Mouse (Mus musculus) common myeloid progenitor, adult 5-6 weeks (primary cell): ENCODE results near the gene Ptchd3. TPM values are rescaled to one million over a fixed set of nuclear protein-coding genes. Genes with fewer than 3 reads are reported as not detected.

Experiments used
- ATAC-seq: replicated peaks from 2 replicates; pipeline ENCODE4 v1.8.0; 2016; ENCODE audit warnings: low read depth, mild to moderate bottlenecking, moderate TSS enrichment, inconsistent platforms; ENCODE audit not compliant: poor library complexity, severe bottlenecking
- total RNA-seq: library from RNA; stranded (forward); fragments of 200-1000, 187-1606 nt; gene quantifications from 2 replicates; pipeline ENCODE4 v1.2.3, GENCODE M21; 2017

Gene Ptchd3
- total RNA-seq, result not detected in 2 replicates

- no peak for ATAC-seq
These were observed at the start of gene Ptchd3 for GRCm38 (mm10) chr11:121829947-121830346. Ptchd3 (plus strand) TSS chr11:121830247.

DNA sequence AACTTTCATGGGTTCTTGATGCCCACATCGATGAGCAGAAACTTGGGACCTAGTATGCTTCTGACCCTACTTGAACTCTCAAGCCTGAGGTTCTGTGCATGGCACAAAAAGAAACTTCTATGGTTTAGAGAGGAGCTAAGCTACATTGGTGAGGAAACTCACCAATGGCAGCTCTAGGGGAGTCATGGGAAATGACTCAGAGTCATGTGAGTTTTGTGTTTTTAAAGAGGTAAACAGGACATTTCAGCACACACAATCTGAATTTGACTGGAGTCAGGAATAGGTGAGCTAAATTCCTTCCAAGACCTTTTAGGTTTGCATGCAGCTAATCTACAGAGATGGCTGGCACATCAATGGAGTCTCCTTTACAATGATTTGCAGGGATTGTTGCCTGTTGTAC lies 48.2 kb upstream of the Ptchd3 start:
- ATAC-seq, result no peak

GRCm38 (mm10) chr11:121787456-121787855 lies 42.6 kb upstream of the Ptchd3 start:
- no peak for ATAC-seq

GRCm38 (mm10) chr11:121789566-121789965 lies 40.5 kb upstream of the Ptchd3 start:
- no peak for ATAC-seq

DNA sequence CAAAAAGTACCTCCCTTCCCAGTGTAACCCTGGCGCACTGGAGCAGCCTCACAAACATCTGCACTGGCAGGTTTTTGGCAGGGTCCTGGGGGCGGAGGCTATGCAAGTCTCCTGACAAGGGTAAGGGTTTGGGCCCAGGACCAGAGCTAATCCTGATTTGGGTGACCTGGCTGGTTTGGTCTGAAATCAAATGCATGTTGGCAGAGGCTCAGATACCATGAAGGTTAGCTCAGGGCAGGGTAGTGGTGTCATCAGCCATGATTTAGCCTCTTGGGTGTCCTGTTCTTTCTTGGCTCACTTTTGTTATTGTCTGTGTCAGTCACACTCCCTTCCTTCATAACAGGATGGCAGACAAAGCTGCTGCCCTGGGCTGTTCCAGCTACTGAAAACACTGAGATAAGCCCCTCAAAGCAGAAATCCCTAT lies 39.4 kb upstream of the Ptchd3 start:
- no peak for ATAC-seq

GRCm38 (mm10) chr11:121791446-121791845 lies 38.6 kb upstream of the Ptchd3 start:
- no peak for ATAC-seq

DNA sequence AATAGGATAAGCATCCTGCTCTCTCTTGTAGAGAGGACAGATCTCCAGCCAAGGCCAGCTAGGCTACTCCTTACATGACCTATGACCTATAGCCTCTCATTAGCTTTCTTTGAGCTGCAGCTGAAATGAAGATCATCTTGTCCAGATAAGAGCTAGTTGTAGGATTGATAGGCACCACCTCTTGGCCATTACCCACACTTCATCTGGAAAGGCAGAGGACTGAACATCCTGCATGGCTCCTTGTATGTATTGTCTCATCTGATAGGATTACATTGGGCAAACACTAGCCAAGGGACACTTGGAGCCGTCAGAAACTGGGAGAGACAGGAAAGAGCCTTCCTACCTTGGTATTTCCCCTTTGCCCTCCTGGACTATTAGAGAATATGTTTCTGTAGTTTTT lies 38.1 kb upstream of the Ptchd3 start:
- no peak for ATAC-seq

DNA sequence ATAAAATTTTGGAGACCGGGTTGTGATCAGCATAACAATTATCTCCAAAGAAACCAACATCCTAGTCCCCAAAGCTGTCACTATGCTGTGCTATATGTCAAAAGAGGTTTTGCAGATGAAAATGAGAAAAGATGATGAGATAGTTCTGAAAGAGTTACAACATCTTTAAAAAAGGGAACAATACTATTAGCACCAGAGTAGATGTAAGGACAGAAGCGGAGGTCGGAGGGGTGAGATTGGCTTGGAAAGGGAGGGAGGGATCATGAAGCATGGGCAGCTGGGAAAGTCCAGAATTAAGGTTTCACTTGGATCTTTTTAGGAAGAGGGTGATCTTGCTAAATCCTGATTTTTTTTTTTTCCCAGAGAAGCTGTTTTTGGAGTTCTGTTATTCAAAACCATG lies 36.5 kb upstream of the Ptchd3 start:
- ATAC-seq, result no peak

DNA sequence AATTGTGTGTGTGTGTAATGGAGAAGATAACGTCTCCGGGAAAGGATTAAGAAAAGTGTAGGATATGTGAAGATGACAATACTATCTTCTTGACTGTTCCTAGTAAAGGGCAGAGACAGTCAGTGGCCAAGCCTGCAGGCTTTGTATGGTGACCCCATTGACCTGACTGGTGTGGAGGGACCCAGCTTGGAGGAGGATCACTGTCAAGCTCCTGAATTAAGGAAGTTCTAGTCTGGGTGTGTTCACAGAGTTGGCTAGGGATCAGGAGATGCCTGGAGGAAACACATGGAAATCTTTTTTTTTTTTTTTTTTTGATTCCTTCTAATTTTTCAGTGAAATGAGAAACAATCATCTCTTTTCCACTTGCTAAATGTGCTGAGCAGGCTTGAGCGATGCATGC lies 35.9 kb upstream of the Ptchd3 start:
- no peak for ATAC-seq

- ATAC-seq, result no peak
These were observed 35.4 kb upstream of the Ptchd3 start for GRCm38 (mm10) chr11:121794591-121795199.

DNA sequence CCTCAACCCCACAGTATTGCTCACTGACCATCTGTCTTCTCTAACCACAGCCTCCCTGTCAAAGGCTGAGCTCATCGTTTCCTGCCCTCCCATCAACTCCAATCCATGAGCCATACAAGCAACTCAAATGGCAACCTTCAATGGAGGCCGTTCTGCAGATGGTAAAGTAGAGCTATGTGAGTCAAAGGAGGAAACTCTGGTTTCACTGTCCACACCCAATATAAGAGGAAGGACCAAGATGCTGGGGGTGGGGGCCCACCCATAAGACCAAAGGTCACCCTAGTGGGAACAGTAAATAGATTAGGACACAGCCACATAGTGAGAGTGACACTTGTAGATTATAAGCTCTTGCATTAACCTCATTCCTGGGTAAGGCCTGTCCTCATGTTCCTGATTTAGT lies 34.1 kb upstream of the Ptchd3 start:
- ATAC-seq, result no peak

DNA sequence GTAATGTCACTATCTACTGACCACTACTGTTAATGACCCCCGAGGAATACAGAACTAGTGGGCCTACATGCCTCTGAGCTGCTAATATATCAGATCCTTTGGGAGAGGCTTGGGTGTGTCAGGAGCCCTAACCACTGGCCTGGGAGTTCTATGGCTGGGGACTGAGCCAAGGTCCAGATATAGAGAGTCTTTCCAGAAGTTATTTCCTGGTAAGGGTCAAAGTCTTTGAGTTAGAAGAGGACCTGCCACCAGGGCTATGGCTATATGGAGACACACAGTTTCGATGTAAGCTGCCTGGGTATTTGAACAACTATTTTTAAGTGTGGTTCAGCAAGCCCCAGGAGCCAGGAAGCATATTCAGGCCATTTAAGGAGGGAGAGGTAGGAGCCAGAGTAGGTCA lies 31.5 kb upstream of the Ptchd3 start:
- no peak for ATAC-seq

DNA sequence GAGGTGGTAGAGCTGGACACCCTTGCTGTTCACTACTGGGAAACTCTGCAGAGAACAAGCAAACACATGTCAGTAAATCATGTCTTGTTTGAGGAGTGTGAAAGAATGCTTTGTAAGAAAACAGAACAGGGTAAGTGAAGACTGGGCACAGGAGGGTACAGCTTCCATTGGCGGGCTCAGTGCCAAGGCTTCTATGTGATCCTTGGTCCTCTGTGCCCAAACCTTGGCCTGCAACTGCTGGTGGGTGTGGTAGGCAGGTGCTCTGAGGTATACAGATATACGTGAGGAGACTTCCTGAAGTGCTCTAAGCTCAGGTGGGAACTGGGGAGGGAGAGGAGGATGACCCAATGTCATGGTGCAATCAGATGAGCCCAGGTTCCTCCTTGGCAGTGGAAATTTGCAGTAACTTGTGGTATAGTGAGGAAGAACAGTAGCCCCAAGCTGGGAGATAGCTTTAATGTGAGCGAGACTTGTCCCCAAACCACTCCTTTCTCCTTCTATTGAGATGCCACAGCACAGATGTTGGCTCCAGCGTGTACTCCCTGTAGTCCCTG lies 30.2 kb upstream of the Ptchd3 start:
- ATAC-seq, result no peak

DNA sequence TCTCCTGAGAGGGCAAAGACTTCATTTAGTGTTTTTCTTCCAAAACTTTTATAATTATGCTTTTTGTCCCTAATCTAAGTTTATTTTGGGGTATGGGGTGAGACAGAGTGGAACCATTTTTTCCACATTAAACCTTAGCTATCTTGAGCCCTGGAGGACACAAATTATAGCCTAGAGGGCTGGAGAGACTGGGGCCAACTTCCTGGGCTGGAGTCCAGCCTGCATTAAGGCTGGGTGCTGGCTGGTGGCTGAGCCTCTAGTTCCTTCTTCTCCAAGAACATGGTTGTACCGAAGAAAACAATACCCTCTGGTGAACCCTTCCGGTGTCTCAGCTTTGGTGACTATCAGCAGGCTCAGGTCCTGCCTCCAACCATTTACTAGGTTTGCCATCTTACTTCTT lies 27.3 kb upstream of the Ptchd3 start:
- ATAC-seq, result no peak

GRCm38 (mm10) chr11:121804258-121805027 lies 25.6 kb upstream of the Ptchd3 start:
- peak; percentile 61 for ATAC-seq

GRCm38 (mm10) chr11:121808204-121808852 lies 21.7 kb upstream of the Ptchd3 start:
- ATAC-seq, result peak; percentile 82

DNA sequence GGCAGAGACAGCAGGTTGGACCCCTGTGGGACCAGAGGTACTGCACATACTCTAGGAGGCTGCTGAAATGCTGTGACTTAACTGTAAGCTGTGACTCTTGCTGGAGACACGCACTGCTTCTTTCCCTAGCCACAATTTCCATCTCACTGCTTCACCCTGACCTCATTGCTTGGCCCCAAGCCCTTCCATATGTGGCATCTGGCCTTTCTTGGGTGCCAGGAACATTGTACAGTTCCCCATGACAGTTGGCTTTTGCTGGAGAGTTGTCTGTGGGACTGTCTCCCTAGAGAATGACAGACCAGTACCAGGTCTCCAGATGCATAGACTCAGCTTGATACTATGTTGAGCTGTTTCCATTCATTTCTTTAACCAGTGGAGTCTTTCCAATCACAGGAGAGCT lies 21.2 kb upstream of the Ptchd3 start:
- no peak for ATAC-seq

DNA sequence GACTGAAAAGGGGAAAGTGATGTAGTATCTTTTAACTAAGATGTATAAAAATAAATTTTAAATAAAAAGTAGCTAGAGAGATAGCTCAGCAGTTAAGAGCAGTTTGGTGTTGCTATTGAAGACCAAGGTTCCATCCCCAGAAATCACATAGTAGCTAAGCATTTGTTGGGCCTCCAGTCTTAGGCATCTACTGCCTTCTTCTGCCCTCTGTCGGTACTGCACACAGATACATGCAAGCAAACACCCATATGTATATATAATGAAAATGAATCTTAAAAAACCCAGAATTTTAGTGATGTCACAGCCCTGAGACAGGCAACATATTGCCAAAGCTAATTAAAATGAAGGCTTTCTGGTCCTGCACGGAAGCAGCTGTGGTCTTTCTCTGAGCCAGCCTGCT lies 15.9 kb downstream of the Ptchd3 start:
- no peak; the same call in 1 of the 2 replicates for ATAC-seq

- ATAC-seq, result peak; percentile 99
These were observed 17.8 kb downstream of the Ptchd3 start for GRCm38 (mm10) chr11:121847790-121848299.
